Mouse (Mus musculus): ENCODE results near the gene Gm20388. TPM values are rescaled to one million over a fixed set of nuclear protein-coding genes. Genes with fewer than 3 reads are reported as not detected.
A peak's percentile ranks its signal among the peaks of the same experiment; 100 is the strongest.

The Gm20388 gene
- polyA plus RNA-seq, 1 experiment = not detected

- H3K4me3 ChIP-seq (ENCODE audit: insufficient read depth, low read depth, low read length) = no peak overlapping the region
- no peak for TF ChIP-seq POLR2A (IDR thresholded peaks at IDR 0.05; ENCODE audit: insufficient read depth, low read depth, low read length)
- no peak for TF ChIP-seq CTCF (IDR thresholded peaks at IDR 0.05; ENCODE audit: insufficient read depth, low read depth, low read length)
- H3K27ac ChIP-seq (ENCODE audit: insufficient read depth, low read depth, low read length) = no peak overlapping the region
- WGBS = 61% methylated on average over 17 of the region's 17 CpGs
- H3K4me1 ChIP-seq (ENCODE audit: control insufficient read depth, insufficient read depth, low read length) = peaks cover 27% of the 10 kb centered on the region
Observed at GRCm38 (mm10) chr8:124370422-124371183, 4460.0 kb downstream of the Gm20388 start.

- TF ChIP-seq POLR2A (IDR thresholded peaks at IDR 0.05; ENCODE audit: insufficient read depth, low read depth, low read length) (no peak), CTCF (IDR thresholded peaks at IDR 0.05; ENCODE audit: insufficient read depth, low read depth, low read length) (no peak)
- Histone ChIP-seq H3K27ac (ENCODE audit: insufficient read depth, low read depth, low read length) (no peak overlapping the region), H3K4me1 (ENCODE audit: control insufficient read depth, insufficient read depth, low read length) (peaks cover 35% of the 10 kb centered on the region), H3K4me3 (ENCODE audit: insufficient read depth, low read depth, low read length) (no peak overlapping the region)
- WGBS = 85% methylated on average over 23 of the region's 23 CpGs
Observed at GRCm38 (mm10) chr8:124371410-124372123, 4460.9 kb downstream of the Gm20388 start.

- peaks cover 35% of the 10 kb centered on the region for H3K4me1 ChIP-seq (ENCODE audit: control insufficient read depth, insufficient read depth, low read length)
- WGBS = 32% methylated on average over 5 of the region's 5 CpGs
- no peak for TF ChIP-seq POLR2A (IDR thresholded peaks at IDR 0.05; ENCODE audit: insufficient read depth, low read depth, low read length)
- no peak for TF ChIP-seq CTCF (IDR thresholded peaks at IDR 0.05; ENCODE audit: insufficient read depth, low read depth, low read length)
- H3K27ac ChIP-seq (ENCODE audit: insufficient read depth, low read depth, low read length) = 0 out of 2 replicates have a peak overlapping the region, but pooled peaks have one; percentile 12
- no peak overlapping the region for H3K4me3 ChIP-seq (ENCODE audit: insufficient read depth, low read depth, low read length)
Observed at GRCm38 (mm10) chr8:124373753-124374152, 4463.1 kb downstream of the Gm20388 start.

GRCm38 (mm10) chr8:124375168-124375567, 4464.5 kb downstream of the Gm20388 start:
- H3K4me1 ChIP-seq (ENCODE audit: control insufficient read depth, insufficient read depth, low read length) = peaks cover 35% of the 10 kb centered on the region
- no peak overlapping the region for H3K4me3 ChIP-seq (ENCODE audit: insufficient read depth, low read depth, low read length)
- TF ChIP-seq POLR2A (IDR thresholded peaks at IDR 0.05; ENCODE audit: insufficient read depth, low read depth, low read length) (no peak), CTCF (IDR thresholded peaks at IDR 0.05; ENCODE audit: insufficient read depth, low read depth, low read length) (no peak)
- peak overlapping the region; percentile 46; the same call in 1 of the 2 replicates for H3K27ac ChIP-seq (ENCODE audit: insufficient read depth, low read depth, low read length)
- WGBS = 64% methylated on average over 6 of the region's 6 CpGs

GRCm38 (mm10) chr8:124375727-124376126, 4465.1 kb downstream of the Gm20388 start:
- no peak overlapping the region for H3K27ac ChIP-seq (ENCODE audit: insufficient read depth, low read depth, low read length)
- WGBS = 80% methylated on average over 9 of the region's 9 CpGs
- TF ChIP-seq CTCF (IDR thresholded peaks at IDR 0.05; ENCODE audit: insufficient read depth, low read depth, low read length) (no peak), POLR2A (IDR thresholded peaks at IDR 0.05; ENCODE audit: insufficient read depth, low read depth, low read length) (no peak)
- no peak overlapping the region for H3K4me3 ChIP-seq (ENCODE audit: insufficient read depth, low read depth, low read length)
- peaks cover 35% of the 10 kb centered on the region for H3K4me1 ChIP-seq (ENCODE audit: control insufficient read depth, insufficient read depth, low read length)

GRCm38 (mm10) chr8:124376406-124376805, 4465.8 kb downstream of the Gm20388 start:
- Histone ChIP-seq H3K4me1 (ENCODE audit: control insufficient read depth, insufficient read depth, low read length) (peaks cover 33% of the 10 kb centered on the region), H3K4me3 (ENCODE audit: insufficient read depth, low read depth, low read length) (no peak overlapping the region), H3K27ac (ENCODE audit: insufficient read depth, low read depth, low read length) (no peak overlapping the region)
- 96% methylated on average over 12 of the region's 12 CpGs for WGBS
- TF ChIP-seq POLR2A (IDR thresholded peaks at IDR 0.05; ENCODE audit: insufficient read depth, low read depth, low read length) (no peak), CTCF (IDR thresholded peaks at IDR 0.05; ENCODE audit: insufficient read depth, low read depth, low read length) (no peak)

- WGBS = 78% methylated on average over 6 of the region's 6 CpGs
- H3K27ac ChIP-seq (ENCODE audit: insufficient read depth, low read depth, low read length) = no peak overlapping the region
- peaks cover 43% of the 10 kb centered on the region for H3K4me1 ChIP-seq (ENCODE audit: control insufficient read depth, insufficient read depth, low read length)
- no peak overlapping the region for H3K4me3 ChIP-seq (ENCODE audit: insufficient read depth, low read depth, low read length)
- TF ChIP-seq CTCF (IDR thresholded peaks at IDR 0.05; ENCODE audit: insufficient read depth, low read depth, low read length) (no peak), POLR2A (IDR thresholded peaks at IDR 0.05; ENCODE audit: insufficient read depth, low read depth, low read length) (no peak)
Observed at GRCm38 (mm10) chr8:124379289-124379688, 4468.6 kb downstream of the Gm20388 start.

GRCm38 (mm10) chr8:124382235-124382634, 4471.6 kb downstream of the Gm20388 start:
- WGBS = 27% methylated on average over 10 of the region's 10 CpGs
- Histone ChIP-seq H3K4me1 (ENCODE audit: control insufficient read depth, insufficient read depth, low read length) (peaks cover 42% of the 10 kb centered on the region), H3K27ac (ENCODE audit: insufficient read depth, low read depth, low read length) (no peak overlapping the region), H3K4me3 (ENCODE audit: insufficient read depth, low read depth, low read length) (no peak overlapping the region)
- no peak for TF ChIP-seq CTCF (IDR thresholded peaks at IDR 0.05; ENCODE audit: insufficient read depth, low read depth, low read length)
- no peak for TF ChIP-seq POLR2A (IDR thresholded peaks at IDR 0.05; ENCODE audit: insufficient read depth, low read depth, low read length)

GRCm38 (mm10) chr8:124384336-124384735, 4473.7 kb downstream of the Gm20388 start:
- Histone ChIP-seq H3K4me1 (ENCODE audit: control insufficient read depth, insufficient read depth, low read length) (peaks cover 60% of the 10 kb centered on the region), H3K27ac (ENCODE audit: insufficient read depth, low read depth, low read length) (no peak overlapping the region), H3K4me3 (ENCODE audit: insufficient read depth, low read depth, low read length) (no peak overlapping the region)
- WGBS = 94% methylated on average over 19 of the region's 19 CpGs
- TF ChIP-seq POLR2A (IDR thresholded peaks at IDR 0.05; ENCODE audit: insufficient read depth, low read depth, low read length) (no peak), CTCF (IDR thresholded peaks at IDR 0.05; ENCODE audit: insufficient read depth, low read depth, low read length) (no peak)

Data from olfactory bulb, adult 2 months (tissue).